Mouse (Mus musculus): ENCODE results near the gene Bhlhe41. TPM values are rescaled to one million over a fixed set of nuclear protein-coding genes. Genes with fewer than 3 reads are reported as not detected.

The Bhlhe41 gene
- total and polyA plus RNA-seq, 3 experiments = 4.7 to 32.3 (median 10.4) TPM

DNA sequence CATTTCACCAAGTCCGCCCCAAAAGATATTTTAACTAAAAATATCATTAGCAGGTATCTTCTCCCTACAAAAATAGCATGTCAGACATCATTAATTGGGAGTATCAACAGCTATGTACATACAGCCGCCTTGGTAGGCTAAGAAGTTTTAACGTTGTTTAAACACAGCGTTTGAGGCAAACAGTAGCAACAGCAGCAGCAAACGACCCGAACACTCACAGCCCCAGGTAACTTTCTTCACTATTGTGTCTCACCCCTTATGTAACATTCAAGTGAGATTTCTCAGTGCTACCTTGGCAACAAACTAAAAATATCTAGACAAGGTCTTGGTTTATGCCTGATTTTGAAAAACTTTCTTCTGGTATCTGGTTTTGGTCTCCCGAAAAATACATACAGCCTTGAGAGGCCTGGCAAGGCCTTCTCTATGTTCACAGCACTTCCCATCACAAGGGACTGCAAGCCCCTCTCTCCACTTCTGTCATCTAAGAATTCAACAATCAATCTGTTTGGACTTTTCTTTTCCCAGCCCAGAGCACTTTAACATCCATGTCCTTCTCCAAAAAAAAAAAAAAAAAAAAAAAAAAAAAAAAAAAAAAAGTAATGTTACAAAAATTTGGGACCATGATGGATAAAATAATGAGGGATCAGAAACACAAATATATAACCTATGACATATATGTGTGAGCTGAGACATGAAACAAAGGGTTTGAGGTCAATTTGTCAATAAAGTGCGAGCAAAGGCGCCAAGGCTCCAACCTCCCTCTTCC lies 3.7 kb downstream of the Bhlhe41 start:
- peaks cover 8% of the 10 kb centered on the region for H3K36me3 ChIP-seq (ENCODE audit: control insufficient read depth, insufficient read depth, low read length)
- no peak for TF ChIP-seq POLR2A (IDR thresholded peaks at IDR 0.05; ENCODE audit: insufficient read depth, low read depth, low read length)
- no peak for TF ChIP-seq CTCF (IDR thresholded peaks at IDR 0.05)
- TF ChIP-seq EP300 (IDR thresholded peaks at IDR 0.05; ENCODE audit: insufficient read depth, low read depth, low read length) = no peak
- H3K4me1 ChIP-seq (ENCODE audit: control insufficient read depth, insufficient read depth, low read length) = peaks cover 9% of the 10 kb centered on the region
- H3K79me2 ChIP-seq (replicated peaks; ENCODE audit: control insufficient read depth, insufficient read depth, low read length) = 0 out of 2 replicates have a peak, but pooled peaks cover 4% of the 10 kb centered on the region
- H3K9ac ChIP-seq (ENCODE audit: low read depth, low read length) = peak overlapping the region; percentile 99
- WGBS = 64% methylated on average over 9 of the region's 9 CpGs
- peak overlapping the region; percentile 80 for H3K27ac ChIP-seq
- intact Hi-C loops (cut with DNase I) = no loop called here
- no peak overlapping the region; the same call in 1 of the 2 replicates for H3K4me3 ChIP-seq
- no peaks in the 10 kb centered on the region for H3K27me3 ChIP-seq (ENCODE audit: control insufficient read depth, insufficient read depth, low read length)
- no peak for DNase-seq

DNA sequence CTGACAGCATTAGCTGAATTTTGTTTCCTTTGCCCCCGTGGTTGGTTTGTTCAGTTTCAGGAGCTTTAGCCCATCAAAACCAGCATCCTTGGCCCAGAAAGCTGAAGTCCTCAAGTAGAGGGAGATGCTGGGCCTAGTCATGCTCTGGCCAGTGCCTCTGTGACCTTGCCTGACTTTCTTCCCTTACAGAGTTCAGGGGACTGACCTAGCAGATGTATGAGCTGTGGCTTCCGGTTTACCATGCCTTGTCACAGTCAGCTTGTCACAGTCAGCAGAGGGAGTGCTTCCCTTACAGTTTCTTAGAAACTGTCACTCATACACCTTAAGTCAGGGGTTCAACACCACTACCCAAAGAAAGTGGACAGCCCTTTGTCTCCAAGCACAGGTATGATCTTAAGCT lies 5.0 kb downstream of the Bhlhe41 start:
- Histone ChIP-seq H3K4me1 (ENCODE audit: control insufficient read depth, insufficient read depth, low read length) (peaks cover 14% of the 10 kb centered on the region), H3K27me3 (ENCODE audit: control insufficient read depth, insufficient read depth, low read length) (no peaks in the 10 kb centered on the region), H3K79me2 (replicated peaks; ENCODE audit: control insufficient read depth, insufficient read depth, low read length) (0 out of 2 replicates have a peak, but pooled peaks cover 4% of the 10 kb centered on the region), H3K9ac (ENCODE audit: low read depth, low read length) (no peak overlapping the region), H3K4me3 (no peak overlapping the region), H3K36me3 (ENCODE audit: control insufficient read depth, insufficient read depth, low read length) (peaks cover 8% of the 10 kb centered on the region), H3K27ac (peak overlapping the region; percentile 76)
- TF ChIP-seq EP300 (IDR thresholded peaks at IDR 0.05; ENCODE audit: insufficient read depth, low read depth, low read length) (0 out of 2 replicates have a peak, but pooled peaks have one; percentile 14), CTCF (IDR thresholded peaks at IDR 0.05) (peak; percentile 60), POLR2A (IDR thresholded peaks at IDR 0.05; ENCODE audit: insufficient read depth, low read depth, low read length) (no peak)
- intact Hi-C loops (cut with DNase I) = no loop called here
- peak in 1 of 2 experiments; percentile 49 for DNase-seq
- 31% methylated on average over 2 of the region's 2 CpGs for WGBS

DNA sequence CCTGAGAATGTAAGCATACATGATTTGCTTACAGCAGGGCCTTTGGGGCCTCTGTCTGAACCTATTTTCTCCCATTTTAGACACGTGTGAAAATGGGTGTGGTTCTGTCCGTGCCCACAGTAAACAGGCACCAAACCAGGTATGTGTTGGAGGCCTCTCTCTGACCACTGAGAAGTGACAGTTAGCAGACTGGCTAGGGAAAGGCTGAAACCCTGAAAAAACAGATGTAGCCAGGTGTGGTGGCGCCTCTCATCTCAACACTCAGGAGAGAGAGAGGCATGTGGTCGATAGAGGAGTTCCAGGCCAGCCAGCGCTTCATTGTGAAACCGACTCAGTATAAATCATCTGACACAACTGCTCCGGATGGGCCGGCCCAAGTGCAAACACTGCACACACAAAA lies 6.9 kb downstream of the Bhlhe41 start:
- no peak for TF ChIP-seq CTCF (IDR thresholded peaks at IDR 0.05)
- no peak for TF ChIP-seq EP300 (IDR thresholded peaks at IDR 0.05; ENCODE audit: insufficient read depth, low read depth, low read length)
- peaks cover 11% of the 10 kb centered on the region for H3K36me3 ChIP-seq (ENCODE audit: control insufficient read depth, insufficient read depth, low read length)
- no peak overlapping the region for H3K27ac ChIP-seq
- H3K79me2 ChIP-seq (replicated peaks; ENCODE audit: control insufficient read depth, insufficient read depth, low read length) = 0 out of 2 replicates have a peak, but pooled peaks cover 4% of the 10 kb centered on the region
- WGBS = 66% methylated on average over 8 of the region's 8 CpGs
- H3K9ac ChIP-seq (ENCODE audit: low read depth, low read length) = no peak overlapping the region
- DNase-seq = peak in 1 of 2 experiments; percentile 18
- no peak overlapping the region for H3K4me3 ChIP-seq
- peaks cover 13% of the 10 kb centered on the region for H3K4me1 ChIP-seq (ENCODE audit: control insufficient read depth, insufficient read depth, low read length)
- no peaks in the 10 kb centered on the region for H3K27me3 ChIP-seq (ENCODE audit: control insufficient read depth, insufficient read depth, low read length)
- intact Hi-C loops (cut with DNase I) = no loop called here

DNA sequence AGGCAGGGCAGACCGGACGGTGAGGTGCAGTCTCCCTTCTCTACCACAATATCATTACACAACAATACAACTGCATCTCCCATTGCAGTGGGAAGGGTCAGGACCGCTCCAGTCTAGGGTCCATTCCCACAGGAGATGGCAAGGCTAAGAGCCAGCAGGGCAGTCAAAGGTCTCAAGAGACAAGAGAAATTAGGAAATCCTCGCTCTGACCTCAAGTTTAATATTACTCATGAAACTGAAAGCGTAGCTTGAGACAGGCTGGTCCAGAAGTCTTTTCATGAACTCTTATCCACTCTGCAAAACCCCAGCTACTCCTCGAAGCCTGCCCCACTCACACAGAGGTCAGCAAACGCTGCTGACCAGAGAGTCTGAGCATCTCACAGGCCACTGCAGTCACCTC lies 7.9 kb downstream of the Bhlhe41 start:
- peaks cover 13% of the 10 kb centered on the region for H3K4me1 ChIP-seq (ENCODE audit: control insufficient read depth, insufficient read depth, low read length)
- WGBS = 69% methylated on average over 7 of the region's 7 CpGs
- TF ChIP-seq CTCF (IDR thresholded peaks at IDR 0.05) = no peak
- H3K27me3 ChIP-seq (ENCODE audit: control insufficient read depth, insufficient read depth, low read length) = no peaks in the 10 kb centered on the region
- DNase-seq = peak; percentile 35 to 44
- intact Hi-C loops (cut with DNase I) = loop anchor here (1.0 kb wide), 1 partner anchor 306 kb away; no protein-coding TSS in a partner anchor
- 0 out of 2 replicates have a peak overlapping the region, but pooled peaks have one; percentile 2 for H3K9ac ChIP-seq (ENCODE audit: low read depth, low read length)
- H3K4me3 ChIP-seq = no peak overlapping the region
- H3K36me3 ChIP-seq (ENCODE audit: control insufficient read depth, insufficient read depth, low read length) = peaks cover 11% of the 10 kb centered on the region
- H3K79me2 ChIP-seq (replicated peaks; ENCODE audit: control insufficient read depth, insufficient read depth, low read length) = 0 out of 2 replicates have a peak, but pooled peaks cover 1% of the 10 kb centered on the region
- no peak overlapping the region for H3K27ac ChIP-seq

DNA sequence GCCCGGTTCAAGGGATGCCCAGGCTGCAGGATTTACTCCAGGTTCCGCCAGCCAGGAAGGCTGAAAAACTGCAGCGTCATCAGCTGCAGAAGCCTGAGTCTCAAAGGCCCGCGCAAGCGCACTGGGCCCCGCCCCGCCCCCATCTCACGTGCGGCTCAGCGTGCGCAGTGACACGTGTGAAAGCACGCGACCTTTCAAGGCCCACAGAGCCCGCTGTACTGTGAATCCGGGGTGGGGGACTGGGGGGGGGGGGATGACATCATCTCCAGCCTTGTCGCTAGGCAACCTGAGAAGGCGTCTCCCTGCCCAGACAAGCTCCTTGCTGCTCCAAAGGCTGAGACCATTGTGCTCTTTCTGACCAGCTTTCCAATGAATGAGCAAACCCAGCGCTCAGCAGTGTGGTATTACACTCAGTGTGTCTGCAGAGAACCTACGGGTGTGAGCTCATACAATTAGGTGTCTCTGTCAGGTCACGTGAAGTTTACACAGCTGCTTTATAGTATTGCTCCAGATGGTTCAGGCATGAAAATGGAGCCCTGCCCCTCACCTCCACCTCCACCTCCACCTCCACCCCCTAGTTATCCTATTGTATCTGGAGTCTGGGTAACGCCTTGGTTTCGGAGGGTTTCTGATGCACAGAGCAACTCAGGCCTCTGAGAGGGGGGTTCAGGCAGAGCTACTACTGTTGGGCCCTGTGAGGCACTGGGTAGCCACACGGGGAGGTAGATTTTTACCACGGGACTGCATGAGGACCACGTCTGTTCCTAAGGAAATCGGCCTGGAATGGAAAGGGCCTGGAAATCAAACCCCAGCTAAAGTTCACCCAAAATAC lies 9.4 kb downstream of the Bhlhe41 start:
- H3K36me3 ChIP-seq (ENCODE audit: control insufficient read depth, insufficient read depth, low read length) = peaks cover 11% of the 10 kb centered on the region
- no peak overlapping the region for H3K4me3 ChIP-seq
- H3K27me3 ChIP-seq (ENCODE audit: control insufficient read depth, insufficient read depth, low read length) = no peaks in the 10 kb centered on the region
- H3K4me1 ChIP-seq (ENCODE audit: control insufficient read depth, insufficient read depth, low read length) = peaks cover 13% of the 10 kb centered on the region
- 13% methylated on average over 28 of the region's 28 CpGs for WGBS
- TF ChIP-seq POLR2A (IDR thresholded peaks at IDR 0.05; ENCODE audit: insufficient read depth, low read depth, low read length) = peak; percentile 57
- no peak for TF ChIP-seq CTCF (IDR thresholded peaks at IDR 0.05)
- peak; percentile 88 for TF ChIP-seq EP300 (IDR thresholded peaks at IDR 0.05; ENCODE audit: insufficient read depth, low read depth, low read length)
- 0 out of 2 replicates have a peak, but pooled peaks cover 1% of the 10 kb centered on the region for H3K79me2 ChIP-seq (replicated peaks; ENCODE audit: control insufficient read depth, insufficient read depth, low read length)
- peak; percentile 95 to 98 for DNase-seq
- peak overlapping the region; percentile 31 for H3K27ac ChIP-seq
- H3K9ac ChIP-seq (ENCODE audit: low read depth, low read length) = peak overlapping the region; percentile 36; the same call in 1 of the 2 replicates
- intact Hi-C loops (cut with DNase I) = loop anchor here (2.0 kb wide), 1 partner anchor 415 kb away; no protein-coding TSS in a partner anchor

All from heart, adult 2 months (tissue).